Mouse (Mus musculus) embryonic facial prominence, embryonic 12.5 days (tissue): ENCODE data around the gene Trim32. TPM values are rescaled to one million over a fixed set of nuclear protein-coding genes. Genes with fewer than 3 reads are reported as not detected.

Experiments
- ATAC-seq: fragments of 200-750 bp; cut with Nextera tagmentation; 2 replicates; pipeline ENCODE4 v1.8.0; 2017; ENCODE audit not compliant: insufficient number of reproducible peaks, insufficient read depth, low FRiP score, low TSS enrichment
- H3K27ac ChIP-seq: fragments of 300-500 bp; sonication (generic); 2 replicates; pipeline ENCODE4 v1.5.1; 2016; ENCODE audit warnings: mild to moderate bottlenecking
- H3K27me3 ChIP-seq: fragments of 300-500 bp; sonication (generic); 2 replicates; pipeline ENCODE4 v1.6.1; 2016; ENCODE audit warnings: mild to moderate bottlenecking, moderate library complexity
- H3K36me3 ChIP-seq: fragments of 300-500 bp; sonication (generic); 2 replicates; pipeline ENCODE4 v1.6.1; 2016; ENCODE audit warnings: mild to moderate bottlenecking
- H3K4me1 ChIP-seq: fragments of 300-500 bp; sonication (generic); 2 replicates; pipeline ENCODE4 v1.6.1; 2016
- H3K4me2 ChIP-seq: fragments of 300-500 bp; sonication (generic); replicated peaks from 2 replicates; pipeline ENCODE4 v1.6.1; 2016; ENCODE audit warnings: mild to moderate bottlenecking, moderate library complexity
- H3K4me3 ChIP-seq: fragments of 300-500 bp; sonication (generic); 2 replicates; pipeline ENCODE4 v1.5.1; 2016; ENCODE audit warnings: mild to moderate bottlenecking
- H3K9ac ChIP-seq: fragments of 300-500 bp; sonication (generic); 2 replicates; pipeline ENCODE4 v1.6.1; 2016; ENCODE audit warnings: mild to moderate bottlenecking, moderate library complexity
- H3K9me3 ChIP-seq: fragments of 300-500 bp; sonication (generic); 2 replicates; pipeline ENCODE4 v1.6.1; 2016; ENCODE audit warnings: mild to moderate bottlenecking, moderate library complexity
- WGBS: fragments of 180-500 bp; shearing (Covaris S2); methylation state at CpG from one replicate; pipeline ENCODE4 v1.1.7; 2016; 5-methylcytosine and 5-hydroxymethylcytosine counted together
- polyA plus RNA-seq: library from polyadenylated mRNA; unstranded; fragments of >200 nt; fragmentation: Nextera tagmentation; extraction: Ambion mirVana; gene quantifications from 2 replicates; pipeline ENCODE4 v1.2.1, GENCODE M21; 2016

Gene Trim32
- polyA plus RNA-seq, 1 experiment from 2014 or later = 67.9 TPM

DNA sequence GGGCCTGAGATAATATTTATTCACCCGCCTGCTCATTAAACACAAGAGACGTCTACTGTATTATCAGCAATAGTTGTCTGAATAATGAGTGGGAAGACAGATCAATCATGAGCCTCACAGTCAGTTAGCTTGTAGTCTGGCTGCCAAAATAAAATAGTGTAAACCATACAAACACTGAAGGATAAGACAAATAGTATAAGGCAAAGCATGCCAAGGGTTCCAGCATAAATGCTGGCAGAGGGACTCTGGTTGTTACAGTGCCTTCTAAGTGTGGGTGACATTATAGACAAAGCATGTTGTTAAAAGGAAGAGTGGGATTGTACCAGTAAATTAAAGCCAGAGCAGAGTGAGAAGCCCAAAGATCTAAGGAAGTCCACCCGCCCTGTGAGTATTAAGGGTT is 15.3 kb downstream of the Trim32 start:
- H3K27ac ChIP-seq = no peak overlapping the region
- peaks cover 31% of the 10 kb centered on the region for H3K36me3 ChIP-seq
- 76% methylated on average over 3 of the region's 3 CpGs for WGBS
- no peaks in the 10 kb centered on the region for H3K9me3 ChIP-seq
- ATAC-seq = no peak
- no peaks in the 10 kb centered on the region for H3K4me1 ChIP-seq
- no peak overlapping the region for H3K9ac ChIP-seq
- no peaks in the 10 kb centered on the region for H3K27me3 ChIP-seq
- H3K4me2 ChIP-seq = no peak overlapping the region
- no peak overlapping the region for H3K4me3 ChIP-seq

DNA sequence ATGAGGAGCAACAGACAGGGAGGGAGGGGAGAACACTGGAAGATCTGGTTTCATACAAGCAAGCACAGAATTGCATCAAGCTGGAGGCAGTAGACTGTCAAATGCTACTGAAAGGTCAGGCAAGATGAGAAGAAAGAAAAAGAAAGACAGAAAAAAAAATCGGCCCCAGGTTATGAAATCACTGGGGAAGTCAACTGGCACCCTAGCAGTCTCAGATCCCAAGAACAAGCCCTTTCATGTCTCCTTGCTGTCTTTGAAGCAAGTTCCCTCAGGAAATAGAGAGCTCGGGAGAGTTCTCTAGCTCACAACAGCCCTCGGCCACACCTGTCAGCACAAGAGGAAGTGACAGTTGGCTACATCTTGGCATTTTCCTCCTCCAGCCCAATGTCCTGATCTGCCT is 33.4 kb downstream of the Trim32 start:
- H3K4me3 ChIP-seq = no peak overlapping the region
- H3K9ac ChIP-seq = no peak overlapping the region
- no peak overlapping the region for H3K27ac ChIP-seq
- no peaks in the 10 kb centered on the region for H3K9me3 ChIP-seq
- 73% methylated on average over 3 of the region's 3 CpGs for WGBS
- ATAC-seq = no peak
- H3K27me3 ChIP-seq = no peaks in the 10 kb centered on the region
- H3K4me2 ChIP-seq = no peak overlapping the region
- H3K4me1 ChIP-seq = no peaks in the 10 kb centered on the region
- no peaks in the 10 kb centered on the region for H3K36me3 ChIP-seq

DNA sequence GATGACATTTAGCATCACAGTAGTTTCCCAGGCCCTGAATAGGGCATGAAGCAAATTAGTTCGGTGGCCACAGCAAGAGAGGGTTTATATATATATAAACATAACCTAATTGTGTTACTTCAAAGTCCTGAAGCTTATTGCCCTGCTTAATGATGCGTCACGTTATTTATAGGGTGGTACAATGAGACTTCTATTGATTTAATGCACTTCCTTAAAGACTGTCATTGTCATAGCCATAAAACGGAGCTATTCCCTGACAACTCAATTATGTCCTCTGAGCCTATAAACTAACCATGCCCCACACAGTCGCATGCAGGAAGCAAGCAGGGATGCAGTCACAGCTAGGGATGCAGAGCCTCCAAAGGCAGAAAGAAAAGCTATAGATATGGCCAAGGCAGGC is 37.8 kb downstream of the Trim32 start:
- Histone ChIP-seq H3K36me3 (no peaks in the 10 kb centered on the region), H3K4me2 (no peak overlapping the region), H3K9ac (no peak overlapping the region), H3K9me3 (no peaks in the 10 kb centered on the region), H3K27ac (no peak overlapping the region), H3K4me1 (no peaks in the 10 kb centered on the region), H3K4me3 (no peak overlapping the region), H3K27me3 (no peaks in the 10 kb centered on the region)
- 80% methylated on average over 5 of the region's 5 CpGs for WGBS
- ATAC-seq = no peak

GRCm38 (mm10) chr4:65654723-65655122 is 49.9 kb downstream of the Trim32 start:
- ATAC-seq = peak; percentile 77; the same call in 1 of the 2 replicates
- no peak overlapping the region for H3K4me3 ChIP-seq
- H3K9me3 ChIP-seq = no peaks in the 10 kb centered on the region
- no peak overlapping the region for H3K9ac ChIP-seq
- no peak overlapping the region for H3K27ac ChIP-seq
- no peaks in the 10 kb centered on the region for H3K27me3 ChIP-seq
- H3K36me3 ChIP-seq = no peaks in the 10 kb centered on the region
- H3K4me2 ChIP-seq = no peak overlapping the region
- 2% methylated on average over 2 of the region's 2 CpGs for WGBS
- H3K4me1 ChIP-seq = no peaks in the 10 kb centered on the region

- Histone ChIP-seq H3K4me2 (no peak overlapping the region), H3K27ac (no peak overlapping the region), H3K4me1 (no peaks in the 10 kb centered on the region), H3K36me3 (no peaks in the 10 kb centered on the region), H3K27me3 (no peaks in the 10 kb centered on the region), H3K9ac (no peak overlapping the region), H3K9me3 (no peaks in the 10 kb centered on the region), H3K4me3 (no peak overlapping the region)
- 37% methylated on average over 6 of the region's 6 CpGs for WGBS
- no peak for ATAC-seq
Measured at GRCm38 (mm10) chr4:65663176-65663575, 58.4 kb downstream of the Trim32 start.
